Comparison of ENCODE assay signal across 15 mouse cellular contexts in the genomic region with DNA sequence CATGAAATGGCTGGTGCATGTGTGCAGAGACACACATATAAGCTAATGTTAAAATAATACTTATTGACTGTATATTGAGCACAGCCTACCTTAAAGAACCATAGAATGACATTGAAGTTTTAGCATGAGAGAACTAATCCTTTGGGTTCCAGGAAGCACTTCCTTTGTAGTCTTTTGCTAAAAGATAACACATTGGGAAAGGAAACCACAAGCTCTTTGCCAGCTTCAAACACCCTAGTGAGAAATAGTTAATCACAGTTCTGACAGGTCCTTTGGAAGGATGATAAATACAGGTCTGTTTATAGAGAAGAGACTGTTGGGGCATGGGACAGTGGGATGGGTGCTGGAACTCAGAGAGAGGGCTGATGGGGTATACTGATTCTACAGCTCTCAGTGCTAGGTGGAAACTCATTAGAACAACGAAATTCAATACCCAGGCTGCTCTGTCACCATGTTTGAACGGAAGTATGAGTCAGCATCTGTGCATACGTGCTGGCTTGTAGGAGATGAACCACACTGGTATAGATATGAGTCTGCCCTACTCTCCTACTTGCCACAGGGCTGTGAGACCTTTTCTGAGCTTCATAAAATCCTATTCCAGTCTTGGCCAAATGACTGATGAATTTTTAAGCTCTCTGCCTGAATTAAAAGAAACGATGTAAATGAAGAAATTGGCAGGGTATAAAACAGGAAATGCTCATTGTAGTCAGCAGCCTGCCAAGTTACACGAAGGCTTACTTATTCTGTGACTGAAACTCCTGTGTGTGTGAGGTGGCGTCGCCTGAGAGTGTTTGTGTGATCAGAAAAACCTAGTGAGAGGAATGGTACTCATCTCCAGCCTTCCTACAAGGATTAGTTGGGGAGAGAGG.
DNase-seq lines count a peak whose midpoint lies in the region; ATAC-seq and TF ChIP-seq lines count a peak whose summit lies in the region.
"Had no signal": no experiment of that assay in that cellular context is flagged by ENCODE, and none has a peak within 500 bp of the region (broad histone marks: within the 10 kb centered on the region; RNA-seq: fewer than 3 reads in every experiment).

No protein-coding gene starts in this region.

- no peak overlapping the region for H3K9ac ChIP-seq in hindbrain, postnatal 0 days (replicated peaks; ENCODE audit: low read length)
- no peak overlapping the region for H3K9ac ChIP-seq in hindbrain, embryonic 11.5 days (ENCODE audit: low read depth, low read length)
- H3K9ac ChIP-seq: limb, embryonic 13.5 days; neural tube, embryonic 12.5 days had no signal

- 61% methylated on average over 7 of the region's 7 CpGs for WGBS in hindbrain, postnatal 0 days
- WGBS in hindbrain, embryonic 11.5 days, result 83% methylated on average over 7 of the region's 7 CpGs
- WGBS in heart, embryonic 10.5 days, result 68% methylated on average over 7 of the region's 7 CpGs
- WGBS in embryonic facial prominence, embryonic 10.5 days, result 86% methylated on average over 7 of the region's 7 CpGs

- no peak overlapping the region for H3K4me2 ChIP-seq in hindbrain, postnatal 0 days (ENCODE audit: low read depth, low read length)
- no peak overlapping the region for H3K4me2 ChIP-seq in hindbrain, embryonic 11.5 days (replicated peaks; ENCODE audit: low read depth, low read length)
- H3K4me2 ChIP-seq: limb, embryonic 13.5 days; neural tube, embryonic 12.5 days had no signal

- no peak for TF ChIP-seq CTCF in hindbrain, postnatal 0 days (IDR thresholded peaks at IDR 0.05; ENCODE audit: low read depth)
- TF ChIP-seq CTCF in cortical plate, adult 2 months (IDR thresholded peaks at IDR 0.05; ENCODE audit: extremely low read depth, insufficient read depth, low read length), result no peak

- no peaks in the 10 kb centered on the region for H3K4me1 ChIP-seq in hindbrain, postnatal 0 days (ENCODE audit: insufficient read depth, low read length)
- H3K4me1 ChIP-seq in hindbrain, embryonic 11.5 days (replicated peaks; ENCODE audit: control insufficient read depth, insufficient read depth, low read length), result no peaks in the 10 kb centered on the region
- peaks cover 4% of the 10 kb centered on the region; the same call in 1 of the 2 replicates for H3K4me1 ChIP-seq in cortical plate, adult 2 months (ENCODE audit: control insufficient read depth, insufficient read depth, low read length)
- H3K4me1 ChIP-seq in heart, embryonic 10.5 days, result no peaks in the 10 kb centered on the region
- no peaks in the 10 kb centered on the region for H3K4me1 ChIP-seq in embryonic facial prominence, embryonic 10.5 days
- H3K4me1 ChIP-seq: neural tube, embryonic 12.5 days had no signal

- no peak for TF ChIP-seq POLR2A in cortical plate, adult 2 months (IDR thresholded peaks at IDR 0.05; ENCODE audit: extremely low read depth, insufficient read depth, low read length)

- H3K9me3 ChIP-seq in hindbrain, postnatal 0 days (ENCODE audit: low read length), result no peaks in the 10 kb centered on the region
- H3K9me3 ChIP-seq in hindbrain, embryonic 11.5 days (ENCODE audit: control insufficient read depth, low read length), result no peaks in the 10 kb centered on the region
- H3K9me3 ChIP-seq in heart, embryonic 10.5 days, result no peaks in the 10 kb centered on the region
- no peaks in the 10 kb centered on the region for H3K9me3 ChIP-seq in embryonic facial prominence, embryonic 10.5 days
- H3K9me3 ChIP-seq: limb, embryonic 13.5 days; neural tube, embryonic 12.5 days had no signal

- H3K4me3 ChIP-seq in hindbrain, postnatal 0 days (ENCODE audit: low read length), result no peak overlapping the region
- H3K4me3 ChIP-seq in hindbrain, embryonic 11.5 days (ENCODE audit: low read depth, low read length), result no peak overlapping the region
- H3K4me3 ChIP-seq in cortical plate, adult 2 months (ENCODE audit: insufficient read depth, low read length), result no peak overlapping the region
- H3K4me3 ChIP-seq in heart, embryonic 10.5 days, result no peak overlapping the region
- H3K4me3 ChIP-seq in embryonic facial prominence, embryonic 10.5 days, result no peak overlapping the region
- H3K4me3 ChIP-seq: erythroblast, embryonic 14.5 days; limb, embryonic 13.5 days; neural tube, embryonic 12.5 days had no signal

- no peak overlapping the region for H3K27ac ChIP-seq in hindbrain, postnatal 0 days
- H3K27ac ChIP-seq in hindbrain, embryonic 11.5 days (ENCODE audit: low read depth, low read length), result no peak overlapping the region
- peak overlapping the region; percentile 49; the same call in 1 of the 2 replicates for H3K27ac ChIP-seq in cortical plate, adult 2 months (ENCODE audit: insufficient read depth, low read length)
- no peak overlapping the region for H3K27ac ChIP-seq in heart, embryonic 10.5 days
- no peak overlapping the region for H3K27ac ChIP-seq in embryonic facial prominence, embryonic 10.5 days (replicated peaks)
- H3K27ac ChIP-seq: limb, embryonic 13.5 days; neural tube, embryonic 12.5 days had no signal

- DNase-seq in hindbrain, postnatal 0 days (ENCODE audit: low spot score), result no peak
- no peak for DNase-seq in hindbrain, embryonic 11.5 days (ENCODE audit: low spot score)
- DNase-seq in left cerebral cortex, postnatal 4 days, result no peak
- no peak for DNase-seq in heart, embryonic 10.5 days (ENCODE audit: low spot score)
- DNase-seq in embryonic facial prominence, embryonic 10.5 days (ENCODE audit: low spot score), result no peak
- DNase-seq: adrenal gland, postnatal 14 days; cerebellum, adult 9-11 months; heart, adult 18-20 months; right cerebral cortex, adult 18-20 months had no signal

- 0 out of 2 replicates have a peak, but pooled peaks cover 3% of the 10 kb centered on the region for H3K36me3 ChIP-seq in hindbrain, postnatal 0 days (ENCODE audit: insufficient read depth, low read length)
- H3K36me3 ChIP-seq in hindbrain, embryonic 11.5 days (ENCODE audit: control insufficient read depth, insufficient read depth, low read length), result no peaks in the 10 kb centered on the region
- H3K36me3 ChIP-seq in heart, embryonic 10.5 days, result peaks cover 2% of the 10 kb centered on the region; the same call in 1 of the 2 replicates
- H3K36me3 ChIP-seq in embryonic facial prominence, embryonic 10.5 days (replicated peaks), result no peaks in the 10 kb centered on the region
- H3K36me3 ChIP-seq: neural tube, embryonic 12.5 days had no signal

- intact Hi-C loops in left cerebral cortex, postnatal 4 days (cut with DNase I), result no loop called here

- H3K27me3 ChIP-seq in hindbrain, postnatal 0 days (ENCODE audit: insufficient read depth, low read length), result no peaks in the 10 kb centered on the region
- H3K27me3 ChIP-seq in hindbrain, embryonic 11.5 days (ENCODE audit: control insufficient read depth, insufficient read depth, low read length), result no peaks in the 10 kb centered on the region
- H3K27me3 ChIP-seq in heart, embryonic 10.5 days (ENCODE audit: insufficient read depth, poor library complexity, severe bottlenecking), result no peaks in the 10 kb centered on the region
- H3K27me3 ChIP-seq in embryonic facial prominence, embryonic 10.5 days (replicated peaks; ENCODE audit: low read depth, poor library complexity, severe bottlenecking), result no peaks in the 10 kb centered on the region
- H3K27me3 ChIP-seq: limb, embryonic 13.5 days; neural tube, embryonic 12.5 days had no signal

- ATAC-seq in hindbrain, postnatal 0 days, result peak; percentile 29; the same call in 1 of the 2 replicates
- ATAC-seq in hindbrain, embryonic 11.5 days (ENCODE audit: low FRiP score), result no peak
- ATAC-seq in CD4-positive, CD25-positive, alpha-beta regulatory T cell, adult 4 months, result peak; percentile 97
- peak; percentile 90 for ATAC-seq in megakaryocyte-erythroid progenitor cell, adult 5-6 weeks (replicated peaks; ENCODE audit: low FRiP score, low TSS enrichment, poor library complexity, severe bottlenecking)
